Mouse (Mus musculus): Measurements from ENCODE around the gene Igdcc3.

DNA sequence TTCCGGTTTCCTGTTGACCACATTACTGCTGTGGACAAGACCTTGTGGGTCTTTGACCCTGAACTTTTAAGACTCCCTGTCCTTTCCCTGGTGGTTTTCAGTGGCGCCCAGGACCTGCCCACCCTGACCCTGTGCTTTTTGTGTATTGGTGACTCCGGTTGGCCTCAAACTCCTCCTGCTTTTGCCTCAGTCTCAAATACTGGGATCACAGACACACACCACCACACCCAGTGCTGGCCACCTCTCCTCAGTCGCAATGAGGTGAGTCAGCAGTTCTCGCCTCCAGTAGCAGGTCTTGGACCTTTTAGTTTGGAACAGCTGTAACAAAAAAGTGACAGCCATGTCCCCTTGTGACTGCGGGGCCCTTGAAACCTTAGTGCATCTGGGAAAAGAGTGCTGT, 56.8 kb downstream of the Igdcc3 start:
- no peak for TF ChIP-seq POLR2A (IDR thresholded peaks at IDR 0.05; ENCODE audit: borderline replicate concordance, low read depth, low read length)
- no peak for TF ChIP-seq CTCF (IDR thresholded peaks at IDR 0.05; ENCODE audit: low read depth, low read length)

Data from bone marrow macrophage, adult 2 months (primary cell).